Mouse (Mus musculus): ENCODE measurements around the gene Morn3.
A peak's percentile ranks its signal among the peaks of the same experiment; 100 is the strongest.

Gene Morn3

GRCm38 (mm10) chr5:123021438-123021837 is 25.4 kb downstream of the Morn3 start:
- no peak for DNase-seq (ENCODE audit: low spot score)

- no peak for DNase-seq (ENCODE audit: low spot score)
Measured at GRCm38 (mm10) chr5:123020426-123020825, 26.4 kb downstream of the Morn3 start.

GRCm38 (mm10) chr5:123019336-123020016 is 27.3 kb downstream of the Morn3 start:
- no peak for DNase-seq (ENCODE audit: low spot score)

- DNase-seq (ENCODE audit: low spot score) = no peak
Measured at GRCm38 (mm10) chr5:123017504-123017903, 29.3 kb downstream of the Morn3 start.

GRCm38 (mm10) chr5:123015915-123016314 is 30.9 kb downstream of the Morn3 start:
- DNase-seq (ENCODE audit: low spot score) = no peak

- DNase-seq (ENCODE audit: low spot score) = peak; percentile 98
Measured at GRCm38 (mm10) chr5:123014753-123015701, 31.8 kb downstream of the Morn3 start, which contains the start of gene Orai1. Gene Orai1 (plus strand): TSS chr5:123015074.

GRCm38 (mm10) chr5:123013599-123014315 is 33.1 kb downstream of the Morn3 start:
- DNase-seq (ENCODE audit: low spot score) = peak; percentile 39

GRCm38 (mm10) chr5:123011705-123012104 is 35.1 kb downstream of the Morn3 start:
- DNase-seq (ENCODE audit: low spot score) = no peak

GRCm38 (mm10) chr5:123010806-123011205 is 36.0 kb downstream of the Morn3 start:
- no peak for DNase-seq (ENCODE audit: low spot score)

GRCm38 (mm10) chr5:123009873-123010272 is 36.9 kb downstream of the Morn3 start:
- DNase-seq (ENCODE audit: low spot score) = no peak

- no peak for DNase-seq (ENCODE audit: low spot score)
Measured at GRCm38 (mm10) chr5:123008877-123009493, 37.8 kb downstream of the Morn3 start.

- DNase-seq (ENCODE audit: low spot score) = no peak
Measured at GRCm38 (mm10) chr5:123005716-123006592, 40.9 kb downstream of the Morn3 start.

- no peak for DNase-seq (ENCODE audit: low spot score)
Measured at GRCm38 (mm10) chr5:123000901-123001300, 45.9 kb downstream of the Morn3 start.

- no peak for DNase-seq (ENCODE audit: low spot score)
Measured at GRCm38 (mm10) chr5:122997205-122998204, 49.3 kb downstream of the Morn3 start.

- DNase-seq (ENCODE audit: low spot score) = no peak
Measured at GRCm38 (mm10) chr5:122994910-122995309, 51.9 kb downstream of the Morn3 start.

GRCm38 (mm10) chr5:122994303-122994846 is 52.4 kb downstream of the Morn3 start:
- peak; percentile 75 for DNase-seq (ENCODE audit: low spot score)

GRCm38 (mm10) chr5:122993811-122994210 is 53.0 kb downstream of the Morn3 start:
- no peak for DNase-seq (ENCODE audit: low spot score)

- no peak for DNase-seq (ENCODE audit: low spot score)
Measured at GRCm38 (mm10) chr5:122991350-122992004, 55.3 kb downstream of the Morn3 start.

Measured in ovary, postnatal 36 days (tissue).